Mouse (Mus musculus) CD8-positive naive resting alpha-beta T cell, adult 57 days (primary cell): Measurements from ENCODE around the gene Ak1. TPM values are rescaled to one million over a fixed set of nuclear protein-coding genes. Genes with fewer than 3 reads are reported as not detected.

ENCODE experiments used
- total RNA-seq: library from RNA; stranded (reverse); gene quantifications from one replicate; pipeline ENCODE4 v1.2.4, GENCODE M21; 2023

Gene Ak1
- not detected for total RNA-seq

GRCm38 (mm10) chr2:32621517-32621859 is at the start of gene Ak1:
Gene Ak1 (plus strand): TSS chr2:32621758.

GRCm38 (mm10) chr2:32574497-32574896 is 47.1 kb upstream of the Ak1 start, which contains the start of gene Pip5kl1:
Gene Pip5kl1 (plus strand): TSS chr2:32574797.

GRCm38 (mm10) chr2:32575586-32576160 is 45.9 kb upstream of the Ak1 start, which contains the start of gene 9430097D07Rik:
Gene 9430097D07Rik (minus strand): TSS chr2:32575684.

GRCm38 (mm10) chr2:32586871-32587351 is 34.6 kb upstream of the Ak1 start, which contains the start of gene St6galnac4:
Gene St6galnac4 (plus strand): TSS chr2:32587095.

GRCm38 (mm10) chr2:32599409-32599808 is 22.1 kb upstream of the Ak1 start, which contains the start of gene St6galnac6:
Gene St6galnac6 (plus strand): TSS chr2:32599709.

GRCm38 (mm10) chr2:32646379-32647056 is 25.0 kb downstream of the Ak1 start, which contains the start of gene Eng:
Gene Eng (plus strand): TSS chr2:32646595.

Other genes starting within 250 kb of the Ak1 start
- gene 1110008P14Rik, start 239.8 kb upstream of the Ak1 start, total RNA-seq: 23.0 TPM
- 2.4 TPM for gene Lcn2, start 233.5 kb upstream of the Ak1 start, total RNA-seq
- gene Ptges2, start 225.9 kb upstream of the Ak1 start, total RNA-seq: 8.5 TPM
- gene Naif1, start 171.3 kb upstream of the Ak1 start, total RNA-seq: 4.7 TPM
- gene Slc25a25, start 170.3 kb upstream of the Ak1 start, total RNA-seq: 65.7 TPM
- gene Fam102a, start 86.4 kb upstream of the Ak1 start, total RNA-seq: 137 TPM
- 63.7 TPM for gene Dpm2, start 50.9 kb upstream of the Ak1 start, total RNA-seq
- 0.89 TPM for gene Pip5kl1, start 47.0 kb upstream of the Ak1 start, total RNA-seq
- not detected for gene 9430097D07Rik, start 46.1 kb upstream of the Ak1 start, total RNA-seq
- gene St6galnac4, start 34.7 kb upstream of the Ak1 start, total RNA-seq: 21.0 TPM
- gene St6galnac6, start 22.0 kb upstream of the Ak1 start, total RNA-seq: 2.3 TPM
- gene Eng, start 24.8 kb downstream of the Ak1 start, total RNA-seq: 19.8 TPM
- 28.2 TPM for gene Fpgs, start 82.4 kb downstream of the Ak1 start, total RNA-seq
- gene Cdk9, start 91.3 kb downstream of the Ak1 start, total RNA-seq: 99.3 TPM
- gene Sh2d3c, start 99.3 kb downstream of the Ak1 start, total RNA-seq: 102 TPM
- not detected for gene 6330409D20Rik, start 119.3 kb downstream of the Ak1 start, total RNA-seq
- 27.7 TPM for gene Tor2a, start 135.5 kb downstream of the Ak1 start, total RNA-seq
- not detected for gene Ttc16, start 153.9 kb downstream of the Ak1 start, total RNA-seq
- gene Ptrh1, start 154.0 kb downstream of the Ak1 start, total RNA-seq: 3.4 TPM
- not detected for gene Cfap157, start 162.7 kb downstream of the Ak1 start, total RNA-seq
- gene Stxbp1, start 225.5 kb downstream of the Ak1 start, total RNA-seq: 0.86 TPM